Mouse (Mus musculus): ENCODE measurements around the gene Rab29. TPM values are rescaled to one million over a fixed set of nuclear protein-coding genes. Genes with fewer than 3 reads are reported as not detected.
"Not testable (repeated sequence)": the region's sequence is repeated elsewhere in the genome, so short reads cannot be mapped to it uniquely, and the experiment has no call there.

The Rab29 gene
- total RNA-seq, 2 experiments from 2014 or later: 6.8 to 7.5 TPM

GRCm38 (mm10) chr1:131844883-131845282, 22.1 kb upstream of the Rab29 start:
- no peak for DNase-seq
- intact Hi-C loops (cut with DNase I): no loop called here

GRCm38 (mm10) chr1:131846255-131846654, 20.8 kb upstream of the Rab29 start:
- peak; percentile 73 for DNase-seq
- intact Hi-C loops (cut with DNase I): no loop called here

GRCm38 (mm10) chr1:131861811-131862210, 5.2 kb upstream of the Rab29 start:
- intact Hi-C loops (cut with DNase I): no loop called here
- DNase-seq: no peak

- intact Hi-C loops (cut with DNase I): no loop called here
- DNase-seq: no peak
These were observed 1.4 kb upstream of the Rab29 start for GRCm38 (mm10) chr1:131865596-131865995.

GRCm38 (mm10) chr1:131866304-131866999, 572 bp upstream of the Rab29 start:
- DNase-seq: no peak
- intact Hi-C loops (cut with DNase I): no loop called here

- intact Hi-C loops (cut with DNase I): no loop called here
- DNase-seq: no peak
These were observed 894 bp downstream of the Rab29 start for GRCm38 (mm10) chr1:131867946-131868290.

- no peak for DNase-seq
- intact Hi-C loops (cut with DNase I): no loop called here
These were observed 2.5 kb downstream of the Rab29 start for GRCm38 (mm10) chr1:131869561-131869960.

- no peak for DNase-seq
- intact Hi-C loops (cut with DNase I): no loop called here
These were observed 5.8 kb downstream of the Rab29 start for GRCm38 (mm10) chr1:131872856-131873255.

GRCm38 (mm10) chr1:131879816-131880215, 12.8 kb downstream of the Rab29 start:
- intact Hi-C loops (cut with DNase I): no loop called here
- DNase-seq: no peak

- intact Hi-C loops (cut with DNase I): no loop called here
- no peak for DNase-seq
These were observed 15.8 kb downstream of the Rab29 start for GRCm38 (mm10) chr1:131882787-131883186.

- no peak for DNase-seq
- intact Hi-C loops (cut with DNase I): no loop called here
These were observed 19.1 kb downstream of the Rab29 start for GRCm38 (mm10) chr1:131886173-131886572.

GRCm38 (mm10) chr1:131886641-131887040, 19.6 kb downstream of the Rab29 start:
- no peak for DNase-seq

GRCm38 (mm10) chr1:131890043-131890658, 23.1 kb downstream of the Rab29 start:
- intact Hi-C loops (cut with DNase I): no loop called here
- no peak for DNase-seq

More at GRCm38 (mm10) chr1:131886641-131887040, 19.6 kb downstream of the Rab29 start:
- intact Hi-C loops (cut with DNase I): no loop called here

- no peak for DNase-seq
- intact Hi-C loops (cut with DNase I): no loop called here
These were observed 24.4 kb downstream of the Rab29 start for GRCm38 (mm10) chr1:131891436-131891835.

- DNase-seq: no peak
- intact Hi-C loops (cut with DNase I): no loop called here
These were observed 35.7 kb downstream of the Rab29 start for GRCm38 (mm10) chr1:131902679-131903078.

GRCm38 (mm10) chr1:131903251-131903650, 36.2 kb downstream of the Rab29 start:
- intact Hi-C loops (cut with DNase I): no loop called here

GRCm38 (mm10) chr1:131905497-131905896, 38.5 kb downstream of the Rab29 start:
- DNase-seq: no peak
- intact Hi-C loops (cut with DNase I): no loop called here

More at GRCm38 (mm10) chr1:131903251-131903650, 36.2 kb downstream of the Rab29 start:
- DNase-seq: no peak

- no peak for DNase-seq
- intact Hi-C loops (cut with DNase I): no loop called here
These were observed 41.4 kb downstream of the Rab29 start for GRCm38 (mm10) chr1:131908456-131908855.

GRCm38 (mm10) chr1:131909236-131909635, 42.2 kb downstream of the Rab29 start:
- DNase-seq; intact Hi-C loops (cut with DNase I): not testable (repeated sequence)

GRCm38 (mm10) chr1:131910001-131910648, 43.1 kb downstream of the Rab29 start, which contains the start of gene Nucks1:
Gene Nucks1, plus strand, starts transcription at chr1:131910534.
- intact Hi-C loops (cut with DNase I): no loop called here
- peak; percentile 100 for DNase-seq

- DNase-seq: peak; percentile 74
- intact Hi-C loops (cut with DNase I): no loop called here
These were observed 43.9 kb downstream of the Rab29 start for GRCm38 (mm10) chr1:131910674-131911558.

Data from left cerebral cortex, postnatal 4 days (tissue).